Mouse (Mus musculus) bone marrow, adult 2 months (tissue): Measurements from ENCODE around the gene Faap20. TPM values are rescaled to one million over a fixed set of nuclear protein-coding genes. Genes with fewer than 3 reads are reported as not detected.

Experiments used
- H3K27ac ChIP-seq: fragments of 200-500 bp; 2 replicates; pipeline ENCODE4 v1.5.1; 2012; ENCODE audit warnings: low read depth, mild to moderate bottlenecking, control low read depth, inconsistent platforms, low read length; ENCODE audit not compliant: control insufficient read depth, poor library complexity, insufficient read depth
- H3K4me1 ChIP-seq: fragments of 200-500 bp; 2 replicates; pipeline ENCODE4 v1.6.1; 2011; ENCODE audit warnings: low read length; ENCODE audit not compliant: control insufficient read depth, insufficient read depth
- H3K4me3 ChIP-seq: fragments of 200-500 bp; replicated peaks from 2 replicates; pipeline ENCODE3; 2011; ENCODE audit warnings: mild to moderate bottlenecking, low read depth, low read length, control low read depth; ENCODE audit not compliant: control insufficient read depth
- CTCF ChIP-seq: fragments of 200-500 bp; IDR thresholded peaks from 2 replicates; pipeline ENCODE4 v1.5.1; 2011; ENCODE audit warnings: low read length, control low read depth; ENCODE audit not compliant: control insufficient read depth, insufficient read depth
- POLR2A ChIP-seq: fragments of 200-500 bp; IDR thresholded peaks from 2 replicates; pipeline ENCODE4 v1.6.1; 2011; ENCODE audit warnings: low read depth, mild to moderate bottlenecking, control low read depth, low read length, borderline replicate concordance; ENCODE audit not compliant: control insufficient read depth
- WGBS: fragments of 180-500 bp; shearing (Covaris S2); methylation state at CpG from one replicate; pipeline ENCODE4 v1.1.7; 2018; 5-methylcytosine and 5-hydroxymethylcytosine counted together
- polyA plus RNA-seq: library from polyadenylated mRNA; stranded (reverse); fragments of >200 nt; gene quantifications from 2 replicates; pipeline ENCODE4 v1.2.4, GENCODE M21; 2011; ENCODE audit warnings: low replicate concordance; ENCODE audit not compliant: missing spikeins, insufficient read depth, insufficient read length

Gene Faap20
- polyA plus RNA-seq, result 19.3 and 29.3 TPM in 2 replicates

GRCm38 (mm10) chr4:155249648-155250351 lies at the start of gene Faap20:
Faap20 (plus strand) TSS chr4:155249802.
- peak within 1 kb of the TSS; percentile 83 for H3K4me3 ChIP-seq
- no peaks in the 10 kb centered on the region; the same call in 1 of the 2 replicates for H3K4me1 ChIP-seq
- TF ChIP-seq CTCF, result no peak
- TF ChIP-seq POLR2A, result peak; percentile 77; the same call in 1 of the 2 replicates
- H3K27ac ChIP-seq, result peak within 1 kb of the TSS; percentile 95
- under 1% methylated on average over 57 of the region's 58 CpGs for WGBS

- 8% methylated on average over 3 of the region's 3 CpGs for WGBS
- Histone ChIP-seq H3K4me3 (no peak overlapping the region), H3K27ac (peak overlapping the region; percentile 53; the same call in 1 of the 2 replicates), H3K4me1 (peaks cover 9% of the 10 kb centered on the region)
- TF ChIP-seq POLR2A, result no peak
- TF ChIP-seq CTCF, result no peak
These were observed 48.7 kb upstream of the Faap20 start for GRCm38 (mm10) chr4:155200861-155201390.

GRCm38 (mm10) chr4:155201764-155202163 lies 47.8 kb upstream of the Faap20 start:
- TF ChIP-seq CTCF, result no peak
- no peak for TF ChIP-seq POLR2A
- no peak overlapping the region for H3K4me3 ChIP-seq
- peak overlapping the region; percentile 8; the same call in 1 of the 2 replicates for H3K27ac ChIP-seq
- WGBS, result 83% methylated on average over 7 of the region's 7 CpGs
- H3K4me1 ChIP-seq, result peaks cover 11% of the 10 kb centered on the region

- Histone ChIP-seq H3K4me3 (no peak overlapping the region), H3K27ac (no peak overlapping the region), H3K4me1 (peaks cover 10% of the 10 kb centered on the region)
- 59% methylated on average over 6 of the region's 6 CpGs for WGBS
- no peak for TF ChIP-seq POLR2A
- no peak for TF ChIP-seq CTCF
These were observed 43.7 kb upstream of the Faap20 start for GRCm38 (mm10) chr4:155205919-155206318.

- Histone ChIP-seq H3K4me3 (no peak overlapping the region), H3K4me1 (peaks cover 9% of the 10 kb centered on the region), H3K27ac (no peak overlapping the region)
- 38% methylated on average over 8 of the region's 8 CpGs for WGBS
- TF ChIP-seq POLR2A (no peak), CTCF (no peak)
These were observed 43.1 kb upstream of the Faap20 start for GRCm38 (mm10) chr4:155206498-155206897.

- no peak for TF ChIP-seq POLR2A
- no peak for TF ChIP-seq CTCF
- 61% methylated on average over 3 of the region's 3 CpGs for WGBS
- Histone ChIP-seq H3K27ac (no peak overlapping the region), H3K4me1 (peaks cover 2% of the 10 kb centered on the region; the same call in 1 of the 2 replicates), H3K4me3 (no peak overlapping the region)
These were observed 41.8 kb upstream of the Faap20 start for GRCm38 (mm10) chr4:155207841-155208240.

- no peak overlapping the region for H3K27ac ChIP-seq
- TF ChIP-seq CTCF (no peak), POLR2A (no peak)
- no peak overlapping the region for H3K4me3 ChIP-seq
- peaks cover 2% of the 10 kb centered on the region; the same call in 1 of the 2 replicates for H3K4me1 ChIP-seq
- 75% methylated on average over 7 of the region's 7 CpGs for WGBS
These were observed 41.0 kb upstream of the Faap20 start for GRCm38 (mm10) chr4:155208613-155209012.

GRCm38 (mm10) chr4:155209079-155209478 lies 40.5 kb upstream of the Faap20 start:
- H3K27ac ChIP-seq, result no peak overlapping the region
- no peak for TF ChIP-seq CTCF
- TF ChIP-seq POLR2A, result no peak
- peaks cover 2% of the 10 kb centered on the region; the same call in 1 of the 2 replicates for H3K4me1 ChIP-seq
- no peak overlapping the region for H3K4me3 ChIP-seq

- TF ChIP-seq POLR2A (no peak), CTCF (no peak)
- Histone ChIP-seq H3K27ac (no peak overlapping the region), H3K4me3 (no peak overlapping the region), H3K4me1 (peaks cover 2% of the 10 kb centered on the region; the same call in 1 of the 2 replicates)
- WGBS, result 86% methylated on average over 5 of the region's 5 CpGs
These were observed 40.1 kb upstream of the Faap20 start for GRCm38 (mm10) chr4:155209494-155209893.
